Mouse (Mus musculus) MN1 (cell line): ENCODE data around the gene Lrg1.
"Not testable (repeated sequence)": the region's sequence is repeated elsewhere in the genome, so short reads cannot be mapped to it uniquely, and the experiment has no call there.

Experiments
- DNase-seq: peaks from one replicate; pipeline ENCODE4 v3.0.0-alpha.2; 2016; ENCODE audit warnings: low spot score

The Lrg1 gene

DNA sequence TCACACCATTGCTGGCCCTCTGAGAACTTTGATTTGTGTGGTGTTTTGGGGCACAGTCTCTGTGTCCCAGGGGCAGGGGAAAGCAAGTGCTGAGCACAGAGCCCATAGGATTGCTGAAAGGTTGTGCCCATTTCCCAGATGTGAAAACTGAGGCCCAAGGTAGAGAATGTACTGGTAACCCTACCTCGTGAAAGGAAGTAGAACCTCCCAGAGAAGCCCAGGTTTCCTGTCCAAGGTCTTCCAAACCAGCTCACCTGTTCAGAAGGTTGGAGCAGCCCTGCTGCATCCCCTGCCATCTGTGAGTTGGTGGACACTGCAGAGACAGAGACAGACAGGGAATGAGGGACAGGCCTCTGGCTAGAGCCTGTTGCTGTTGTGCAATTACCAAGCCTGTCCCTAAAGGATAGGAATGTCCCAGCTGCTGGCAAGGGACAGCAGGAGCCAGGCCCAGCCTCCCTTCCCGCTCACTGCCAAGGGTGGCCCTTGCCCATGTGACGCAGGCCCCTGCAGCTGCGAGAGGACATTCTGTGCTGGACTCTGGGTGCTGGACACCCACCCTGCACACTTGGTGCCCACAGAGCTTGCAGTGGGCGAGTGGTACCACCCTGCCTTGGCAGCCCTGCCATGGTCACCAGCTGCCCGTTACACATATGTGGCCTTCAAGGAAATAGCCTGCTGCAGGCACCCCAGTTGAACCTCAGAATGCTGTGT, 13.3 kb downstream of the Lrg1 start:
- no peak for DNase-seq

DNA sequence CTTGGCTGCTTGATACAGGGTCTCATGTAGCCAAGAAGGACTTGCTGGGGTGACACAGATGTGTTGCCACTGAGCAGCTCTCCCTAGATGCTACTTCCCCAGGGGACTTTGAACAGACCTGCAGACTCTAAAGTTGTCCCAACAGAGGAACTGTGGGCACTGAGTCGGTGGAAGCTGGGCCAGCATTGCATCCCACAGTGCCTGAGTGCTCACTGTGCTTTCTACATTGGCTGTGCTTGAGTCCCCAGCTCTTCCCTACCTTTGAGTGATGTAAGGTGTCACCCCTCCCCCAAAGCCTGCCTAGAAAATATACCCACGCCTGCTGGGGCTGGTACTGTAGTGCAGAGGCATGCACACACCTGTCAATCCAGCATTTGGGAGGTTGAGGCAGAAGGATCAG, 14.1 kb downstream of the Lrg1 start:
- no peak for DNase-seq

DNA sequence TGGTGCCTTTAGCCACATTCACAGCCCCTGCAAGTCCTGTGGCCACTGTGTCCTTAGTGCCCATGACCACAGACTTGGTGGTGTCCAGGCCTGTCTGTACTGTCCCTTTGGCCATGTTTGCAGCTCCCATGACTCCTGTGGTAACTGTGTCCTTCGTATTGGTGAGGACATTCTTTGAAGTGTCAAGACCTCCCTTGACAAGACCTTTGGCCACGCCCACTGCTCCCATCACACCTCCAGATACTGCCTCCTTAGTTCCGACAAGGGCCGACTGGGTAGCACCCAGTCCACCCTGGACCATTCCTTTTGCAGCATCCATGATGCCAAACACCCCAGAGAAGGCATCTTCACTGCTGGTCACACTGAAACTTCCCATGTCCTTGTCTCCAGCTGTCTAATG, 14.8 kb downstream of the Lrg1 start:
- no peak for DNase-seq

GRCm38 (mm10) chr17:56106436-56106835, 15.4 kb downstream of the Lrg1 start:
- not testable (repeated sequence) for DNase-seq

DNA sequence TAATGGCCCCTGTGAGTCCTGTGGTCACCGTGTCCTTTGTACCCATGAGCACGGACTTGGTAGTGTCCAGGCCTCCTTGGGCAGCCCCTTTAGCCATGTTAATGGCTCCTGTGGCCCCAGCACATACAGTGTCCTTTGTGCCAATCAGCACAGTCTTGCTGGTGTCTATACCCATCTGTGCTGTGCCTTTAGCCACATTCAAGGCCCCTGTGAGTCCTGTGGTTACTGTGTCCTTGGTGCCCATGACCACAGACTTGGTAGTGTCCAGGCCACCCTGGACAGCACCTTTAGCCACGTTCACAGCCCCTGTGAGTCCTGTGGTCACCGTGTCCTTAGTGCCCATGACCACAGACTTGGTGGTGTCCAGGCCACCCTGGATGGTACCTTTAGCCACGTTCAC, 17.0 kb downstream of the Lrg1 start:
- not testable (repeated sequence) for DNase-seq

DNA sequence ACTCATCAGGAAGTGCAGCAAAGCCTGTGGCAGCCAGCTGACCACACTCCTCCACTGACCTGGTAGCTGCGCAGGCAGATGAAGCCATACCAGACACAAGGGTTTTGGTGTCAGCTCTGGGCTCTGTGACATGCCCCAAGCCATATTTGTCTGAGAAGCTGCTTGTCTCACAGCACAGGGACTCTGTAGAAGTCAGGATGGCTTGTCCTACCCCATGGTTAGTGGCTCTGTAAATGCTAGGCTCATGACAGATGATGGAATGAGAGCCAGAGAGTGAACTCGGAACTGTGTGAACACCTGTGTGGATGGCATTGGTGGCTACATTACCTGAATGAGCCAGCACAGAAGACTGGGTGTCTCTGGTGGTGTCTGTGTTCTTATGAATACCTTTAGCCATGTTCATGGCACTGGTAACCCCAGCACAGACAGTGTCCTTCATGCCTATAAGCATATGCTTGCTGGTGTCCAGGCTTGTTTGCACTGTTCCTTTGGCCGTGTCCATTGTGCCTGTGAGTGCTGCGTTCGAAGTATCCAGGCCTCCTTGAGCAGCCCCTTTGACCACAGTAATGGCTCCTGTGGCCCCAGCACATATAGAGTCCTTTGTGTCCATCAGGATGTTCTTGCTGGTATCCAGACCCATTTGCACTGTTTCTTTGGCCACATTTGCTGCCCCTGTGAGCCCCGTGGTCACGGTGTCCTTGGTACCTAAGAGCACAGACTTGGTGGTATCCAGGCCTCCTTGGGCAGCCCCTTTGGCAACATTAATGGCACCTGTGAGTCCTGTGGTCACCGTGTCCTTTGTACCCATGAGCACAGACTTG, 18.1 kb downstream of the Lrg1 start:
- no peak for DNase-seq

GRCm38 (mm10) chr17:56102927-56103326, 18.9 kb downstream of the Lrg1 start:
- DNase-seq = no peak

DNA sequence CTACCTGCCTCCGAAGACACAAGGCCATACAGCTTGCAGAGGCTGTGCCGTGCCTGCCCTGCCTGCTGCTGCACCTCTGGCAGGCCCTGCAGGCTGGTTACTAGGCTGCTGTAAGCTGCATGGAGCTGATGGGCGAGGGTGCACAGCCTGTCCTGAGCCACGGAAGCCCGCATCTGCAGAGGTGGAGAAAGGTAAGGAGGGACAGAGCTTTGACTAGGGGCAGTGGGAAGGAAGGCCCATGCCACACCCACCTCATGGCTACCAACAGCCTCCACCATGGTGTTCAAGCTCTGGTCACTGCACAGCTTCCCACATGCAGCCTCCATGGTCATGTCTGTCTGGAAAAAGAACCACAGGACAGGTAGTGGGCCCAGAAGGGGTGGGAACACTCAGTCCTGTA, 19.6 kb downstream of the Lrg1 start:
- no peak for DNase-seq

DNA sequence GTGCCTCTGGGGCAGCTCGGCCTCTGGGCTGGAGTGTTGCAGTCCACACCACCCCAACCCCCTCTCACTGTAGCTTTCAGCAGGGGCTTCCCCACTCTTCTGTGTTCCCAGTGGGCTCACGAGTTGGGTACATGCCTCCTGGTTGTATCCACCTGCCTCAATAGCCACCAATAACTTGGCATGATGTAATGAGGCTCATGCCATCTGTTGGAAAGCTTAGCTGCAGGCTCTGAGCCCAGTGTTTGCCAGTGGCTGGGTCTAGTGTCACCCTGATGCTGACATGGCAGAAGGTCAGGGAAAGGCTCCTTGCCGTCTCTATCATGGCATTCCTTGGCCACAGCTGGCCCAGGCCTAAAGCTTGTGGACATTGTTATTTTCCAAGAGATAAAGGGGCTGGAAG, 21.0 kb downstream of the Lrg1 start:
- no peak for DNase-seq

DNA sequence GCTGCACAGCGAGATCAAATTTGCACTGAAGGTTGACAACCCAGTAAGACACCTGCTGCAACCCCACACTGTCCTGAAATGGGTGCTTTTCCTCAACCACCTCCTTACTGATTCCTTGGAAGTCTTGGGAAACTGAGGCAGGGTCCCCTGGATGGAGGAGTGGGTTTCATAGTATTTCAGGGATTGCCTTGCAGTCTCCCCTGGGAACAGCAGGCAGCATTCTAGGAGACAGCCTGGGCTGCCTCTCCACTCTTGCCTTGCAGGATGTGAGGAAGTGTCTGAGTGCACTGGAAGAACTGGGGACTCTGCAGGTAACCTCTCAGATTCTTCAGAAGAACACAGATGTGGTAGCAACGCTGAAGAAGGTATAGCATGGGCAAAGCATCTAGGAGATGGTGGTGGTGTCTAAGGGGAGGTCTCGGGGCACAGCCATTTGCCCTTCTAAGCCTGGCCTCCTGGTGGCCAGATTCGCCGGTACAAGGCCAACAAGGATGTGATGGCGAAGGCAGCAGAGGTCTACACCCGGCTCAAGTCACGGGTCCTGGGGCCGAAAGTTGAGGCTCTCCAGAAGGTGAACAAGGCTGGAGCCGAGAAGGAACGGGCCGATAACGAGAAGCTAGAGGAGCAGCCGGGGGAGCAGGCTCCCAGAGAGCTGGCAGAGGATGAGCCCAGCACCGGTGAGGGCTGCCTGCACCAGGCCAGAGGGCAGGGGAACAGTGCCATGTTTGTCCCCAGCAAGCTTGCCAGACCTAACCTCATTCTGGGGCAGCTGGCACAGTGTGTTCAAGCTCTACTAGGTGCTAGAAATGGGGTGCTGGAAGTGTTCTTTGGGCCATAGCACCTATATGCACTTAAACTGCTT, 22.9 kb downstream of the Lrg1 start:
- no peak for DNase-seq

DNA sequence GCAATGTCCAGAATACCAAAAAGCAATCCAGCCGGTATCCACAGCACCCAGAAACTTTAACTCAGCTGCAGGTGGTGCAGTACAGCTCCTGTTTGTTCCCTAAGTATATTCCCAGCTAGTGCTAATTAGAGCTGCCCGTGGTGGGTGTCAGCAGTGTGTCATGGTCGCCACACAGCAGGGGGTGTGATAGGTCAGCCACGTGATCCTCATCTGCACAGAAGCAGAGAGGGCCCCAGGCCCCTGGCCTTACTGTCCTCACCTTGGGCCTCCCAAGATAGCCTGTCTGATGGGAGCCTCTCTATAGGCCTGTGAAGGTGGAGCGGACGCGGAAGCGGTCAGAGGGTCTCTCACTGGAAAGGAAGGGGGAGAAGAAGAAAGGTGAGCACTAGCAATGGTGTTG, 23.6 kb downstream of the Lrg1 start:
- no peak for DNase-seq

GRCm38 (mm10) chr17:56096883-56097282, 24.9 kb downstream of the Lrg1 start:
- DNase-seq = no peak

GRCm38 (mm10) chr17:56092794-56093193, 29.0 kb downstream of the Lrg1 start:
- DNase-seq = no peak

DNA sequence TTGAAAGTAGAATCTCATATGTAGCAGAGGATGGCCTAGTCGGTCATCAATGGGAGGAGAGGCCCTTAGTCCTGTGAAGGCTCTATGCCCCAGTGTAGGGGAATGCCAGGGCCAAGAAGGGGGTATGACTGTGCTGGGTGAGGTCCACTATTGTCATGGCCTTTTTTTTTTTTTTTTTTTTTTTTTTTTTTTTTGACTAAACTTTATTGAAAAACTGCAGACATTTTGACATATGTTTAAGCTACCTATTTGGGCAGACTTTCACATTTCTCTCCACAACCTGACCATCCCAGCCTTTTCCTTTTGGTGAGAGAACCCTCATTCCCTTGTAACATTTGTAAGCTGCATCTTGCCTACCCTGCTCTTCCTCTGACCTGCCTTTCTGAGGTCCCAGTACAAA, 29.5 kb downstream of the Lrg1 start:
- no peak for DNase-seq

- peak; percentile 92 for DNase-seq
Measured at GRCm38 (mm10) chr17:56080781-56081585, 40.8 kb downstream of the Lrg1 start.

DNA sequence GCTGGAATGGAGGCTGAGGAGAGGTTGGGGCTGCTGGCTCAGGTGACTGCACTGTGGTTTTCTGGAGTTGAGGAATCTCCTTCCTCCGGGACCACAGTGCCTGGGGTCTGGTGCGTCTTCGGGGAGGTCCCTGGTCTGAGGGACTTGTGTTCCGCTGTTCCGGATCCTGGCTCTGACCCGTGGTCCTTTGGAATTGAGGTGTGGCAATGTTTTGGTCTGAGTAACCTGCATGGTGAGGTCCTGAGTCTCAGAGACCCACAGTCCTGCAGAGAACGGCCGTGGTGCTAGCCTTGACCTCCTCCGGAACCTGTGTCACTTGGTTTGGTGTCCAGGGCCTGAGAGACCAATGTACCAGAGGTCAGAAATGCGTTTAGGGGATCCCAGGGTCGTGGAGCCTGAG, 41.9 kb downstream of the Lrg1 start:
- no peak for DNase-seq

DNA sequence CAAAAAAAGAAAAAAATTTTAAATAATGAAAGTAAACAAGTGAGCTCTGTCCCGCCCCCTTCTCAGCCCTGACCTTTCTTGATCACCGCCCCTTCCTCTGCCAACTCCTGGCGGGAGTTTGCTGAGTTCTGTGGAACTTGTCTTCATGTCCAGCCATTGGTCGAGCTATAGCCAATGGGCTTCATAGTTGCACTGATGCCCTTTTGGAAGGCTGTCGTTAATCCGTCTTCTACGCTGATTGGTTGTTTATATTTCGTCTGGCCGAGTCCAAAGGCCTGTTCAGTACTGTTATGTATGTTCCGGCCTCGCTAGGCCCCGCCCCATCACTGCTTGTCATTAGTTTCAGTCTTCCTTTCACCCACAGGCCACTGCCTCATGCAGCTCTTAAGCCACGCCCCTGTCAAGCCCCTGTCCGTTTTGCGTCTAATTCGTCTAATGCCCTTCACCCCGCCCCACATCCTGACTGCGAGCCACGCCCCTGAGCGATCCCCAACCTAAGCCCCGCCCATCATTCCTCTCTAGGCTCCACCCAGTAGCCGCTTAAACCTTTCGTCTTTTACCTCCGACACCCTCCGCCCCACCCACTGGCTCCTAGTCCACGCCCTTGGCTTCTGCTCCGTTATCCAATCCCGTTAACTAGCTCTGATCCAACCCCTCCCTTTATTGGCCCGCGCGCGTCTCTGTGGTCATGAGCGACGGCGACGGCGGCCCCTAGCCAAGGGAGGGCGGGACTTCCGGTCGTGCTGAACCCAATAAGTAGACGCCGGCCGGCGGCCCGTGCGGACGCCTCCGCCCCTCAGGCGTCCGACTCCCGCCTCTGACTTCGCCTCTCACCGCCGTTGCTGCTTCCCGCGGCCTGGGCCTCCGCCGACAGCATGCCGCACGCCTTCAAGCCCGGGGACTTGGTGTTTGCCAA, 42.7 kb downstream of the Lrg1 start, which contains the start of gene Hdgfl2:
Gene Hdgfl2, plus strand, starts transcription at position 755 of the 916 bp plus-strand sequence.
- DNase-seq = peak; percentile 100

DNA sequence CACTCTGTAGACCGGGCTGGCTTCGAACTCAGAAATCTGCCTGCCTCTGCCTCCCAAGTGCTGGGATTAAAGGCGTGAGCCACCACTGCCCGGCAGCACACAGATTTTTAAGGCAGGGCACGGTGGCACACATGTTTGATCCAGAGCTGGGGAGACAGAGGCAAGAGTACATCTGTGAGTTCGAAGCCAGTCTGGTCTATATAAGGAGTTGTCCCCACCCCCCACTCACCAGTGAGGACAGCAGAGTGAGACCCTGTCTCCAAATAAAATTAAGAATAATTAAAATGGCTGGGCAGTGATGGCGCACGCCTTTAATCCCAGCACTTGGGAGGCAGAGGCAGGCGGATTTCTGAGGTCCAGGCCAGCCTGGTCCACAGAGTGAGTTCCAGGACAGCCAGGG, 43.4 kb downstream of the Lrg1 start:
- not testable (repeated sequence) for DNase-seq

DNA sequence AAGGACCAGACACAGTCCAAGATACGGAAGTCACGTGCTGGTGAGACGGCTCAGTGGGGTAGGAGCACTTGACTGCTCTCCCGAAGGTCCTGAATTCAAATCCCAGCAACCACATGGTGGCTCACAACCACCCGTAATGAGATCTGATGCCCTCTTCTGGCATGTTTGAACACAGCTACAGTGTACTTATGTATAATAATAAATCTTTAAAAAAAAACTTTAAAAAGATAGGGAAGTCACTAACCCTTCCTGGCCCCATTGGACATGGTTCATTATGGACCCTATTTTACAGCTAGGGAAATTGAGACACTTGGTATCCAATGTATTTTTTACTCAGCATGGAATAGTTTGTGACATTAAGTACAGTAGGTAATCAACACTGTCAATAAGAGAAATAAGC, 44.3 kb downstream of the Lrg1 start:
- no peak for DNase-seq

GRCm38 (mm10) chr17:56074827-56075208, 47.0 kb downstream of the Lrg1 start, which contains the start of gene Ubxn6:
Gene Ubxn6 (minus strand): TSS chr17:56075028.
- peak; percentile 99 for DNase-seq
